Mouse (Mus musculus) forebrain, embryonic 11.5 days (tissue): Measurements from ENCODE around the gene Olfr288. TPM values are rescaled to one million over a fixed set of nuclear protein-coding genes. Genes with fewer than 3 reads are reported as not detected.

Source experiments
- ATAC-seq: fragments of 200-750 bp; cut with Nextera tagmentation; replicated peaks from 2 replicates; pipeline ENCODE4 v1.8.0; 2017; ENCODE audit warnings: moderate TSS enrichment; ENCODE audit not compliant: low FRiP score
- DNase-seq: peaks from one replicate; pipeline ENCODE4 v3.0.0-alpha.2; 2017; ENCODE audit warnings: low spot score
- H3K27ac ChIP-seq: fragments of 300-500 bp; sonication (generic); 2 replicates; pipeline ENCODE4 v1.5.1; 2014; ENCODE audit warnings: low read depth, low read length
- H3K27me3 ChIP-seq: fragments of 300-500 bp; sonication (generic); 2 replicates; pipeline ENCODE4 v1.6.1; 2014; ENCODE audit warnings: mild to moderate bottlenecking, low read length, mixed read lengths; ENCODE audit not compliant: control insufficient read depth, insufficient read depth
- H3K36me3 ChIP-seq: fragments of 300-500 bp; sonication (generic); 2 replicates; pipeline ENCODE4 v1.6.1; 2014; ENCODE audit warnings: mild to moderate bottlenecking, low read length, moderate library complexity, mixed read lengths; ENCODE audit not compliant: control insufficient read depth, insufficient read depth
- H3K4me1 ChIP-seq: fragments of 300-500 bp; sonication (generic); replicated peaks from 2 replicates; pipeline ENCODE4 v1.6.1; 2014; ENCODE audit warnings: low read length, mixed read lengths; ENCODE audit not compliant: control insufficient read depth, insufficient read depth
- H3K4me2 ChIP-seq: fragments of 300-500 bp; sonication (generic); 2 replicates; pipeline ENCODE4 v1.6.1; 2014; ENCODE audit warnings: low read depth, mild to moderate bottlenecking, low read length, moderate library complexity, mixed read lengths; ENCODE audit not compliant: severe bottlenecking
- H3K4me3 ChIP-seq: fragments of 300-500 bp; sonication (generic); 2 replicates; pipeline ENCODE4 v1.5.1; 2014; ENCODE audit warnings: low read depth, low read length
- H3K9ac ChIP-seq: fragments of 300-500 bp; sonication (generic); 2 replicates; pipeline ENCODE4 v1.6.1; 2014; ENCODE audit warnings: low read length
- H3K9me3 ChIP-seq: fragments of 300-500 bp; sonication (generic); 2 replicates; pipeline ENCODE4 v1.6.1; 2016; ENCODE audit warnings: low read length, mixed read lengths; ENCODE audit not compliant: control insufficient read depth
- WGBS: fragments of 180-500 bp; shearing (Covaris S2); extraction: QIAGEN DNeasy Blood & Tissue Kit; methylation state at CpG from one replicate; pipeline ENCODE4 v1.1.7; 2014; 5-methylcytosine and 5-hydroxymethylcytosine counted together
- polyA plus RNA-seq: library from polyadenylated mRNA; unstranded; fragments of >200 nt; fragmentation: Nextera tagmentation; extraction: Ambion mirVana; gene quantifications from 2 replicates; pipeline ENCODE4 v1.2.1, GENCODE M21; 2014

Olfr288 gene
- polyA plus RNA-seq, 1 experiment from 2014 or later = not detected

DNA sequence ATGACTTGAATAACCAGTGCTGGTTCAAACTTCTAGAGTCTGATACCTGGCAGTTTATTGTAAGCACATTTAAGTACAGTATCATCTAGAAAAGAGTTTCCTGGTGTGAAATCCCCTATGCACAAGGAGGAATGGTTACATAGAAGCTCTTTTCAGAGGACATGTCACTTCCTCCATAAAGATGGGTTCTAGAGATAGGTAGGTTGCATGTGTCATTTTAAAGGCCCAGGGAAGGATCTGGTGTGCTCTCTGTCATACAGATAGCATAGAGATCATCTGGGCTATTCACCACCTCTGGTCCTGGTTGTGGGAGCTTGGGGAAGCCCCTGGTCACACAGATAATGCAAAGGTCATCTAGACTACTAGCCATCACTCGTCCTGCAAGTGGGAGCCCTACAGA is 38.1 kb downstream of the Olfr288 start:
- H3K36me3 ChIP-seq = no peaks in the 10 kb centered on the region
- WGBS = 76% methylated on average over 1 of the region's 1 CpGs
- DNase-seq (no peak), ATAC-seq (no peak)
- no peaks in the 10 kb centered on the region for H3K9me3 ChIP-seq
- H3K27ac ChIP-seq = no peak overlapping the region
- H3K9ac ChIP-seq = no peak overlapping the region
- H3K27me3 ChIP-seq = no peaks in the 10 kb centered on the region
- no peak overlapping the region for H3K4me2 ChIP-seq
- H3K4me1 ChIP-seq = no peaks in the 10 kb centered on the region
- H3K4me3 ChIP-seq = no peak overlapping the region

DNA sequence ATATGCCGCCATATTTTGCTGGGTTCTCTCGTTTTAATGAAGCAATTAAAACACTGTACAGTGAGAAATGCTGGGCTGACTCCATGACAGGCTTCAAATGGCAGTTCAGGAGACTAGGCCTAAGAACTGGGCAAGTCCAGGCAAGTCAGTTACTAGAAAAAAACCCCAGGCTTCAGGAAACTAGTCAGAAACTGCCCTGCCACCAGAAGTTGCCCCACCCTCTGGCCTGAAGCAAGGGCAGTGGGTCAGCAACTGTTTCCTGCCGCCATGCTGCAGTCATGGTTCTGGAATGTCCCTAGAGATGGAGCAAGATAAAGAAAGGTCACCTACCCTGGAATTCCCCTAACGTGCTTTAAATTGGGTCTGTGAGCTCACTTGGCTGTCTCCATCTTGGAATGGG is 39.4 kb downstream of the Olfr288 start:
- H3K9me3 ChIP-seq = no peaks in the 10 kb centered on the region
- 81% methylated on average over 4 of the region's 4 CpGs for WGBS
- no peaks in the 10 kb centered on the region for H3K4me1 ChIP-seq
- H3K27me3 ChIP-seq = no peaks in the 10 kb centered on the region
- ATAC-seq (no peak), DNase-seq (no peak)
- H3K27ac ChIP-seq = no peak overlapping the region
- H3K4me3 ChIP-seq = no peak overlapping the region
- H3K9ac ChIP-seq = no peak overlapping the region
- H3K36me3 ChIP-seq = no peaks in the 10 kb centered on the region
- H3K4me2 ChIP-seq = no peak overlapping the region

- no peak overlapping the region for H3K4me3 ChIP-seq
- no peak overlapping the region for H3K27ac ChIP-seq
- ATAC-seq (no peak), DNase-seq (no peak)
- H3K36me3 ChIP-seq = no peaks in the 10 kb centered on the region
- no peaks in the 10 kb centered on the region for H3K9me3 ChIP-seq
- no peaks in the 10 kb centered on the region for H3K27me3 ChIP-seq
- 91% methylated on average over 5 of the region's 5 CpGs for WGBS
- no peaks in the 10 kb centered on the region for H3K4me1 ChIP-seq
- no peak overlapping the region for H3K4me2 ChIP-seq
- no peak overlapping the region for H3K9ac ChIP-seq
Observed at GRCm38 (mm10) chr15:98155272-98155671, 40.1 kb downstream of the Olfr288 start.

GRCm38 (mm10) chr15:98154631-98155030 is 40.7 kb downstream of the Olfr288 start:
- H3K36me3 ChIP-seq = no peaks in the 10 kb centered on the region
- H3K27ac ChIP-seq = no peak overlapping the region
- DNase-seq (no peak), ATAC-seq (no peak)
- no peaks in the 10 kb centered on the region for H3K4me1 ChIP-seq
- whole genome bisulfite sequencing = 82% methylated on average over 3 of the region's 3 CpGs
- H3K9me3 ChIP-seq = no peaks in the 10 kb centered on the region
- no peak overlapping the region for H3K4me3 ChIP-seq
- H3K9ac ChIP-seq = no peak overlapping the region
- no peaks in the 10 kb centered on the region for H3K27me3 ChIP-seq
- H3K4me2 ChIP-seq = no peak overlapping the region

DNA sequence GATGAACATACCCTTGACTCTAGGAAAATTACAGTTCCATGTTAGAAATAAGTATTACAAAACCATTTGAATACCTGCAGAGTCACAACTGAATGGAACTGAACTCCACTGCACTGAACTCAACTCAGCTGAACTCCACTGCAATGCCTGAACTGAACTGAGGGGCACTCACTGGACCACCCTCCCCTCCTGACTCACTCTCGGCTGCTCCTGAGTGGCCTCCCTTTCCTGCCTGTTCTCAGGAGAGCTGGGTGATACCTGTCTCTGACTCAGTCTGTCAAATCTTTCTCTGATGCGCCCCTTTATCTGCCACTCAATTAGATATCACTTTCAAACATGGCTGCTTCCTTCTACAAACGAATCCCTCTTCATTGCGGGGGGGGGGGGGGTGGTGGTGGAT is 41.2 kb downstream of the Olfr288 start:
- Histone ChIP-seq H3K9me3 (no peaks in the 10 kb centered on the region), H3K4me3 (no peak overlapping the region), H3K9ac (no peak overlapping the region), H3K4me1 (no peaks in the 10 kb centered on the region), H3K36me3 (no peaks in the 10 kb centered on the region), H3K4me2 (no peak overlapping the region), H3K27ac (no peak overlapping the region), H3K27me3 (no peaks in the 10 kb centered on the region)
- DNase-seq = no peak
- 67% methylated on average over 4 of the region's 4 CpGs for WGBS
- ATAC-seq = no peak

GRCm38 (mm10) chr15:98153625-98154024 is 41.7 kb downstream of the Olfr288 start:
- DNase-seq (no peak), ATAC-seq (no peak)
- Histone ChIP-seq H3K4me2 (no peak overlapping the region), H3K9me3 (no peaks in the 10 kb centered on the region), H3K4me3 (no peak overlapping the region), H3K9ac (no peak overlapping the region), H3K4me1 (no peaks in the 10 kb centered on the region), H3K27me3 (no peaks in the 10 kb centered on the region), H3K27ac (no peak overlapping the region), H3K36me3 (no peaks in the 10 kb centered on the region)
- 33% methylated on average over 3 of the region's 3 CpGs for WGBS

- Histone ChIP-seq H3K4me1 (no peaks in the 10 kb centered on the region), H3K9ac (no peak overlapping the region), H3K4me3 (no peak overlapping the region), H3K36me3 (no peaks in the 10 kb centered on the region), H3K27ac (no peak overlapping the region), H3K4me2 (no peak overlapping the region), H3K27me3 (no peaks in the 10 kb centered on the region), H3K9me3 (no peaks in the 10 kb centered on the region)
- DNase-seq (no peak), ATAC-seq (no peak)
- WGBS = 64% methylated on average over 7 of the region's 7 CpGs
Observed at GRCm38 (mm10) chr15:98152916-98153315, 42.4 kb downstream of the Olfr288 start.

GRCm38 (mm10) chr15:98149166-98149602 is 46.2 kb downstream of the Olfr288 start:
- DNase-seq (no peak), ATAC-seq (no peak)
- no peak overlapping the region for H3K4me3 ChIP-seq
- no peaks in the 10 kb centered on the region for H3K36me3 ChIP-seq
- peaks cover 3% of the 10 kb centered on the region; the same call in 1 of the 2 replicates for H3K4me1 ChIP-seq
- H3K4me2 ChIP-seq = no peak overlapping the region
- no peak overlapping the region for H3K9ac ChIP-seq
- no peak overlapping the region for H3K27ac ChIP-seq
- no peaks in the 10 kb centered on the region for H3K9me3 ChIP-seq
- H3K27me3 ChIP-seq = no peaks in the 10 kb centered on the region
- 81% methylated on average over 10 of the region's 10 CpGs for WGBS

DNA sequence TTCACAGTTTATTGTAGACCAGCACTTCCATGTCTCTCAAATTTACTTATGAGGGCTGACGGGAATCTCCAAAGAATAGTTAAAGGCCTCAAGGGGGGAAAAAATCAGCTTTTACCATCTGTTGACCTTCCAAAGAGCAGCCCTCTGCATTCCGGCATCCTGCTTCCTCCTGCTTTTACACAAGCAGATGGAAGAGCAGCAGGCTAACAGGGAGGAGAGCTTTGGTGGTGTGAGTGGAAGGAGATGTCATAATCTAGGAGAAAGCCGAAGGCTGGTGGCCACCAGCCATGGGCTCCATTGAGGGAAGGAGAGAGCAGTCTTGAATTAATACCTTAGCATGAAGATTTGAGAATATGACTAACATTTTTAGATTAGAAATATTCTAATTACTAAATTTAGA is 47.0 kb downstream of the Olfr288 start:
- no peak overlapping the region for H3K27ac ChIP-seq
- no peak overlapping the region for H3K4me3 ChIP-seq
- WGBS = 92% methylated on average over 3 of the region's 3 CpGs
- ATAC-seq = no peak
- DNase-seq = no peak
- peaks cover 3% of the 10 kb centered on the region; the same call in 1 of the 2 replicates for H3K4me1 ChIP-seq
- H3K4me2 ChIP-seq = no peak overlapping the region
- H3K36me3 ChIP-seq = no peaks in the 10 kb centered on the region
- H3K27me3 ChIP-seq = no peaks in the 10 kb centered on the region
- no peak overlapping the region for H3K9ac ChIP-seq
- H3K9me3 ChIP-seq = no peaks in the 10 kb centered on the region
